Mouse (Mus musculus) stomach, postnatal 0 days (tissue): ENCODE results near the gene Cux2.

Source experiments
- CTCF ChIP-seq: IDR thresholded peaks from 2 replicates; pipeline ENCODE4 v1.5.1; 2016; ENCODE audit warnings: antibody characterized with exemption, low read depth, mild to moderate bottlenecking, moderate library complexity
- EP300 ChIP-seq: optimal IDR thresholded peaks from 2 replicates; pipeline ENCODE3; 2016; ENCODE audit warnings: antibody characterized with exemption

DNA sequence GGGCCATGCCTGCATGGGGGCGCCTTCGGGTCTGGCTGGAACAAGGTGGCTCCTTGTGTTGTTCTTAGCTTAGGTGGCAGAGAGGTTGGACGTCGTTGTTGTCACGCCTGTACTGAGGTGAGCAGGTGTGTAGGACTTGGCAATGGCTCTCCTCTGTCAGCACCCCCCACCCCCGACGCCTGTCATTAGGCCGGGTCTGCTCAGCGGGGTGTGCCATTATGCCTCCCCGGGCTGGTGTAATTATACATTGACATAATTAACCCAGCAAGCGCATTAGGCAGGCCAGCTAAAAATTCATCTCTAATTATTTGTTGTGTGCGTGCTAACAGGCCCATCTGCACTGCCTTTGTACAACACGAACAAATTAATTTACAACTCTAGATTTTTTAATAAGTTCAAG, 160.5 kb downstream of the Cux2 start:
- no peak for TF ChIP-seq CTCF
- TF ChIP-seq EP300, result no peak
